Mouse (Mus musculus) liver, embryonic 11.5 days (tissue): ENCODE results near the gene 2010111I01Rik. TPM values are rescaled to one million over a fixed set of nuclear protein-coding genes. Genes with fewer than 3 reads are reported as not detected.

Source experiments
- ATAC-seq: fragments of 200-750 bp; cut with Nextera tagmentation; replicated peaks from 2 replicates; pipeline ENCODE4 v1.8.0; 2017; ENCODE audit warnings: moderate number of reproducible peaks, mild to moderate bottlenecking, moderate TSS enrichment, moderate library complexity; ENCODE audit not compliant: low FRiP score
- DNase-seq: peaks from one replicate; pipeline ENCODE4 v3.0.0-alpha.2; 2017; ENCODE audit warnings: low spot score
- H3K27ac ChIP-seq: fragments of 300-500 bp; sonication (generic); 2 replicates; pipeline ENCODE4 v1.5.1; 2014; ENCODE audit warnings: mild to moderate bottlenecking, low read depth, low read length, control low read depth
- H3K27me3 ChIP-seq: fragments of 300-500 bp; sonication (generic); replicated peaks from 2 replicates; pipeline ENCODE4 v1.6.1; 2014; ENCODE audit warnings: low read length, mixed read lengths; ENCODE audit not compliant: control insufficient read depth, insufficient read depth
- H3K36me3 ChIP-seq: fragments of 300-500 bp; sonication (generic); 2 replicates; pipeline ENCODE4 v1.6.1; 2014; ENCODE audit warnings: mild to moderate bottlenecking, low read length, moderate library complexity, mixed read lengths; ENCODE audit not compliant: control insufficient read depth, insufficient read depth
- H3K4me1 ChIP-seq: fragments of 300-500 bp; sonication (generic); replicated peaks from 2 replicates; pipeline ENCODE4 v1.6.1; 2014; ENCODE audit warnings: low read length, mixed read lengths; ENCODE audit not compliant: control insufficient read depth, insufficient read depth
- H3K4me2 ChIP-seq: fragments of 300-500 bp; sonication (generic); 2 replicates; pipeline ENCODE4 v1.6.1; 2014; ENCODE audit warnings: mild to moderate bottlenecking, control low read depth, moderate library complexity
- H3K4me3 ChIP-seq: fragments of 300-500 bp; sonication (generic); 2 replicates; pipeline ENCODE4 v1.5.1; 2014; ENCODE audit warnings: low read depth, low read length, control low read depth
- H3K9ac ChIP-seq: fragments of 300-500 bp; sonication (generic); 2 replicates; pipeline ENCODE4 v1.6.1; 2014; ENCODE audit warnings: low read depth, low read length, control low read depth
- H3K9me3 ChIP-seq: fragments of 300-500 bp; sonication (generic); 2 replicates; pipeline ENCODE4 v1.6.1; 2016; ENCODE audit warnings: low read length, inconsistent platforms, mixed read lengths; ENCODE audit not compliant: control insufficient read depth
- WGBS: fragments of 180-500 bp; shearing (Covaris S2); extraction: QIAGEN DNeasy Blood & Tissue Kit; methylation state at CpG from one replicate; pipeline ENCODE4 v1.1.7; 2014; 5-methylcytosine and 5-hydroxymethylcytosine counted together
- polyA plus RNA-seq: library from polyadenylated mRNA; unstranded; fragments of >200 nt; fragmentation: Nextera tagmentation; extraction: Ambion mirVana; gene quantifications from 2 replicates; pipeline ENCODE4 v1.2.1, GENCODE M21; 2014

2010111I01Rik gene
- polyA plus RNA-seq, 1 experiment from 2014 or later, result 30.6 TPM

DNA sequence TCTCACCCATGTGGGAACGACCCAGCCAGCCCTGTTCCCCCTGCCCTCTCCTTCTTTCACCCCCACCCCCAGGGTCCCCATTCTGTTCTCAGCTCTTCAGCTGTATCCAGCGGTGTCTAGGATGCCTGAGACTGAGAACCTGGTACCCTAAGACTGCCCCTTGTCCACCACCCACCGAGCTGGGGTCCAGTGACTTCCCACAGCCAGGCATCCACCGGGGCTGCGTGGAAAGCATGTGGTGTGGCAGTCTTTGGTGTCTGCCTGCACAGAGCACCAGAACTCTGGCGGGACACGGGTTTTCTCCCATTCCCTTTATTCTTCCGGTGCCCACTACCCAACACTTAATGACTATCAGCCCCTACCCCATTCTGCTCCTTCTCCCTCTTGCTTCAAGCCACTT is 119.0 kb downstream of the 2010111I01Rik start:
- WGBS, result 73% methylated on average over 8 of the region's 8 CpGs
- H3K27ac ChIP-seq, result no peak overlapping the region
- DNase-seq (no peak), ATAC-seq (no peak)
- no peak overlapping the region for H3K4me3 ChIP-seq
- no peaks in the 10 kb centered on the region for H3K4me1 ChIP-seq
- H3K9ac ChIP-seq, result no peak overlapping the region
- no peaks in the 10 kb centered on the region for H3K9me3 ChIP-seq
- no peak overlapping the region for H3K4me2 ChIP-seq
- no peaks in the 10 kb centered on the region for H3K36me3 ChIP-seq
- H3K27me3 ChIP-seq, result no peaks in the 10 kb centered on the region

DNA sequence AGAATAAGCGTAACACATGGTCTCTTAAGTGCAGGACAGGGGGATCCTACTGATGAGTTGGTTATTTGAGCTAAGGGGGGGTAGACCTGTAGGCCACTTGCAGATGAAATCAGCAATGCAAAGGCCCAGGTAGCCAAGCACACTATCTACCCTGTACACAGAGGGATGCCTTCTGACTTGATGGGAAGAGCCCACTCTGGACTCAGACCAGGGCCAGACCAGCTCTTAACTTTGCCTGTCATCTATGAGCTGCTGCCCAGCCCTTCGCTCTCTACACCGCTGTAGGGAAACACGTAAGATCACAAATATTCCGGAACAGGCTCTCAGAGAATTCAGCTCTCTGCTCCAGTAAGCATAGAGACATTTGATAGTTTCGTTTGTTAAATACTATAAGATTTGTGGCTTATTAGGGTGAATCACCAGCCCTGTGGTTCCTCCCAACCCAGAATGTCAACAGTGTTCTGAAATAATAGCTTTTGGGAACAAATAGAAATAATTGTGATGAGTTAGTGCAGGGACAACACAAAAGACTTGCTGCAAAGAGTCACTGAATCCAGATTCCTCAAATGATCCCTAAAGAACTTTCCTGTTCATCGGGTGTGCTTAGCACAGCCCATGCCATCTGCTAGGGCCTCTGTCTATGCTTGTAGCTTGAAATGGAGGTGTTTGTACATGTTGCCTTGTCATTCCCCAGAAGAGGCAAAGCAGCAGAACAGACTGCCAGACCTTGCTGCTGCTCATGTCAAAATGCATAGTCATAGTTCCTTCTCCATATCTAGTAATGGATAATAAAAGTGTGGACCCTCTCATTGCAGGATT is 123.4 kb downstream of the 2010111I01Rik start:
- H3K27me3 ChIP-seq, result no peaks in the 10 kb centered on the region
- H3K9ac ChIP-seq, result no peak overlapping the region
- no peak overlapping the region for H3K27ac ChIP-seq
- WGBS, result 91% methylated on average over 7 of the region's 7 CpGs
- H3K9me3 ChIP-seq, result no peaks in the 10 kb centered on the region
- DNase-seq, result no peak
- H3K36me3 ChIP-seq, result no peaks in the 10 kb centered on the region
- H3K4me2 ChIP-seq, result no peak overlapping the region
- no peaks in the 10 kb centered on the region for H3K4me1 ChIP-seq
- no peak overlapping the region for H3K4me3 ChIP-seq
- no peak for ATAC-seq

DNA sequence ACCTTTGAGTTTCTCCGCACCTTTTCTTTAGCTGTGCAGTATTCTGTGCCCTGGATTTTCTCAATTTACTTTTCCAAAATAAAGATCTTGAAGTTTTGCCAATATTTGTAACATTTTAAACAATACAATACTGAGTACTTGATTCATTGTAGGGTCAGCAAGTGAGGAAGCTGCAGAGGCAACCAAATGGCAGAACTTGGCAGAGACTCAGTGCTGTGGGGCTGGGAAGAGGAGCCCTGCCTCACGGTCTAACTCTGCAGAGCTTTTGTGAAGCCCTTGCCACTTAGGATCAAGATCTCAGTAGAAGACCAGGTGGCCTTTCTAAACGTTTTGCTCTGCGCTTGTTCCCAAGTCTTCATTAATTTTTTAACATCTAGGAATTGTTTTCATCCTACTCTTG is 124.8 kb downstream of the 2010111I01Rik start:
- Histone ChIP-seq H3K9me3 (no peaks in the 10 kb centered on the region), H3K9ac (no peak overlapping the region), H3K4me1 (no peaks in the 10 kb centered on the region), H3K27me3 (no peaks in the 10 kb centered on the region), H3K4me3 (no peak overlapping the region), H3K4me2 (no peak overlapping the region), H3K36me3 (no peaks in the 10 kb centered on the region), H3K27ac (no peak overlapping the region)
- ATAC-seq, result no peak
- 81% methylated on average over 4 of the region's 4 CpGs for WGBS
- DNase-seq, result no peak

DNA sequence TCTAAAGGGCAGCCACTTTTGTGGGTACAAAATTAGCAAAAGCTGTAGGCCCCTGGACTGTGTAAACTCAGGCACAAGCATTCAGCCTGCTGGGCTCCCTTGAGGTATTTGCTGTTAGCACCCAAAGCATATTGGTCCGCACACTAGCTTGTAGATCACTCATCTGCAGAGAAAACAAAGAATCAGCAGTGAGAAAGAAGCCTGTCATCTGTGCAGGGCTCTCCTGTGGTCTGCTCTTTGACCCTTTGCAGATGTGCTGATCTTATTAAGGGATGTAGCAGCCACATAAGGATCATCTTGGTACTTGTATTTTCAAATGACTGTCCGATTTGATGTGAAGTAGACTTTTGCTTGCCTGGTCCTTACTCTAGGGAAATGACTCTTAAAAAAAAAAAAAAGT is 126.6 kb downstream of the 2010111I01Rik start:
- no peak for DNase-seq

DNA sequence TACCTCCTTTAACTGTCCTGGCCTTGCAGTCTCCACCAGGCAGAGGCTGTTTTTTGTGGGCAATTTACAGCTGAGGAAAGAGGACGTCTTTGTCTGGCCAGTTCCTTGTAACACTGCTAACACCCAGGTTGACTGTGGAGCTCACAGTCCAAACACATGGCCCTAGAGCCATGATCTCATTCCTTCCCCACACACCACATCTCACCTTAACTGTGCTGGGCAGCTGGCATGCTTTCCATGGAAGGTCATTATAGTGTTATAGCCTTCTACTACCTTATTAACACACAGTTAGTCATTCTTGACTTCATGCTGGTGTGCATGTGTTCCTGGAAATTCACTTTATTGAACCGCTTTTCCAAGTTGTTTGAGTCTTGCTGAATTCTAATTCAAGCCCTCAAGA is 127.6 kb downstream of the 2010111I01Rik start:
- no peak overlapping the region for H3K4me2 ChIP-seq
- H3K4me1 ChIP-seq, result 0 out of 2 replicates have a peak, but pooled peaks cover 3% of the 10 kb centered on the region
- H3K27ac ChIP-seq, result no peak overlapping the region
- no peak overlapping the region for H3K9ac ChIP-seq
- H3K36me3 ChIP-seq, result no peaks in the 10 kb centered on the region
- ATAC-seq (no peak), DNase-seq (no peak)
- no peaks in the 10 kb centered on the region for H3K27me3 ChIP-seq
- no peak overlapping the region for H3K4me3 ChIP-seq
- H3K9me3 ChIP-seq, result no peaks in the 10 kb centered on the region
- WGBS, result 81% methylated on average over 2 of the region's 2 CpGs

More for the DNA sequence above, 126.6 kb downstream of the 2010111I01Rik start:
- Histone ChIP-seq H3K4me2 (no peak overlapping the region), H3K4me1 (0 out of 2 replicates have a peak, but pooled peaks cover 3% of the 10 kb centered on the region), H3K36me3 (no peaks in the 10 kb centered on the region), H3K27ac (no peak overlapping the region), H3K9ac (no peak overlapping the region), H3K9me3 (no peaks in the 10 kb centered on the region), H3K4me3 (no peak overlapping the region), H3K27me3 (no peaks in the 10 kb centered on the region)
- ATAC-seq, result no peak
- WGBS, result 78% methylated on average over 2 of the region's 2 CpGs

GRCm38 (mm10) chr13:63092874-63093273 is 128.2 kb downstream of the 2010111I01Rik start:
- H3K9me3 ChIP-seq, result no peaks in the 10 kb centered on the region
- no peaks in the 10 kb centered on the region for H3K27me3 ChIP-seq
- no peak overlapping the region for H3K4me2 ChIP-seq
- 0 out of 2 replicates have a peak, but pooled peaks cover 3% of the 10 kb centered on the region for H3K4me1 ChIP-seq
- H3K4me3 ChIP-seq, result no peak overlapping the region
- H3K27ac ChIP-seq, result no peak overlapping the region
- H3K36me3 ChIP-seq, result no peaks in the 10 kb centered on the region
- DNase-seq (no peak), ATAC-seq (no peak)
- H3K9ac ChIP-seq, result no peak overlapping the region
- 68% methylated on average over 2 of the region's 2 CpGs for WGBS

- Histone ChIP-seq H3K4me2 (no peak overlapping the region), H3K27ac (no peak overlapping the region), H3K36me3 (no peaks in the 10 kb centered on the region), H3K4me1 (0 out of 2 replicates have a peak, but pooled peaks cover 3% of the 10 kb centered on the region), H3K9ac (no peak overlapping the region), H3K9me3 (no peaks in the 10 kb centered on the region), H3K27me3 (no peaks in the 10 kb centered on the region), H3K4me3 (no peak overlapping the region)
- DNase-seq (no peak), ATAC-seq (no peak)
- WGBS, result 66% methylated on average over 6 of the region's 6 CpGs
Observed at GRCm38 (mm10) chr13:63093636-63094035, 128.9 kb downstream of the 2010111I01Rik start.

GRCm38 (mm10) chr13:63094317-63095131 is 129.8 kb downstream of the 2010111I01Rik start:
- H3K36me3 ChIP-seq, result no peaks in the 10 kb centered on the region
- H3K4me1 ChIP-seq, result 0 out of 2 replicates have a peak, but pooled peaks cover 3% of the 10 kb centered on the region
- H3K27me3 ChIP-seq, result no peaks in the 10 kb centered on the region
- no peak overlapping the region for H3K4me3 ChIP-seq
- 45% methylated on average over 8 of the region's 8 CpGs for WGBS
- H3K27ac ChIP-seq, result no peak overlapping the region
- no peak overlapping the region for H3K9ac ChIP-seq
- ATAC-seq, result no peak
- no peak overlapping the region for H3K4me2 ChIP-seq
- no peaks in the 10 kb centered on the region for H3K9me3 ChIP-seq
- DNase-seq, result no peak
